Mouse (Mus musculus): ENCODE data around the gene Nupl1. TPM values are rescaled to one million over a fixed set of nuclear protein-coding genes. Genes with fewer than 3 reads are reported as not detected.

Nupl1 gene
- polyA plus RNA-seq, 1 experiment from 2014 or later = 0.21 TPM

GRCm38 (mm10) chr14:60135801-60136200, 115.4 kb downstream of the Nupl1 start:
- Histone ChIP-seq H3K9me3 (ENCODE audit: control insufficient read depth, low read length) (no peaks in the 10 kb centered on the region), H3K27ac (no peak overlapping the region), H3K27me3 (ENCODE audit: control insufficient read depth, insufficient read depth, low read length) (no peaks in the 10 kb centered on the region), H3K4me2 (replicated peaks) (no peak overlapping the region), H3K9ac (no peak overlapping the region), H3K4me1 (replicated peaks; ENCODE audit: control insufficient read depth, insufficient read depth, low read length) (no peaks in the 10 kb centered on the region), H3K36me3 (replicated peaks; ENCODE audit: control insufficient read depth, insufficient read depth) (no peaks in the 10 kb centered on the region), H3K4me3 (replicated peaks; ENCODE audit: low read length) (no peak overlapping the region)
- DNase-seq (ENCODE audit: low spot score) (no peak), ATAC-seq (ENCODE audit: low FRiP score) (no peak)
- 77% methylated on average over 4 of the region's 4 CpGs for WGBS

- no peak overlapping the region for H3K4me3 ChIP-seq (replicated peaks; ENCODE audit: low read length)
- DNase-seq (ENCODE audit: low spot score) = no peak
- no peak for ATAC-seq (ENCODE audit: low FRiP score)
- H3K9me3 ChIP-seq (ENCODE audit: control insufficient read depth, low read length) = no peaks in the 10 kb centered on the region
- WGBS = 74% methylated on average over 9 of the region's 9 CpGs
- no peaks in the 10 kb centered on the region for H3K4me1 ChIP-seq (replicated peaks; ENCODE audit: control insufficient read depth, insufficient read depth, low read length)
- H3K27ac ChIP-seq = no peak overlapping the region
- H3K9ac ChIP-seq = no peak overlapping the region
- H3K36me3 ChIP-seq (replicated peaks; ENCODE audit: control insufficient read depth, insufficient read depth) = no peaks in the 10 kb centered on the region
- no peak overlapping the region for H3K4me2 ChIP-seq (replicated peaks)
- H3K27me3 ChIP-seq (ENCODE audit: control insufficient read depth, insufficient read depth, low read length) = no peaks in the 10 kb centered on the region
Measured at GRCm38 (mm10) chr14:60134720-60135119, 116.5 kb downstream of the Nupl1 start.

MicroRNA genes within 50 kb of the gene (microRNA counts, 519-probe panel; counts per million panel counts)
- microRNA mmu-miR-719 = not detected

Small RNA genes within 50 kb of the gene (microRNA-seq; reads per million reads assigned to microRNA genes)
- not detected for gene Mir719

Other genes starting within 250 kb of the Nupl1 start
- gene Atp8a2, start 54.3 kb downstream of the Nupl1 start, polyA plus RNA-seq (2014; fragmentation: Nextera tagmentation; extraction: Ambion mirVana) = 40.1 and 40.3 TPM in 2 replicates
- 71.0 and 77.8 TPM in 2 replicates for gene Gm49336, start 76 bp upstream of the Nupl1 start, polyA plus RNA-seq (2014; fragmentation: Nextera tagmentation; extraction: Ambion mirVana)
- gene Mtmr6, start 13.8 kb upstream of the Nupl1 start, polyA plus RNA-seq (2014; fragmentation: Nextera tagmentation; extraction: Ambion mirVana) = 66.9 and 70.5 TPM in 2 replicates
- gene Amer2, start 121.8 kb upstream of the Nupl1 start, polyA plus RNA-seq (2014; fragmentation: Nextera tagmentation; extraction: Ambion mirVana) = 18.7 and 19.7 TPM in 2 replicates